Mouse (Mus musculus) neural tube, embryonic 12.5 days (tissue): Measurements from ENCODE around the gene Nav1. TPM values are rescaled to one million over a fixed set of nuclear protein-coding genes. Genes with fewer than 3 reads are reported as not detected.

Source experiments
- ATAC-seq: fragments of 200-750 bp; cut with Nextera tagmentation; 2 replicates; pipeline ENCODE4 v1.8.0; 2017; ENCODE audit warnings: low read depth, mild to moderate bottlenecking, moderate TSS enrichment, moderate library complexity; ENCODE audit not compliant: low FRiP score
- H3K27ac ChIP-seq: fragments of 300-500 bp; sonication (generic); 2 replicates; pipeline ENCODE4 v1.5.1; 2016
- H3K27me3 ChIP-seq: fragments of 300-500 bp; sonication (generic); replicated peaks from 2 replicates; pipeline ENCODE4 v1.6.1; 2016; ENCODE audit warnings: mild to moderate bottlenecking
- H3K36me3 ChIP-seq: fragments of 300-500 bp; sonication (generic); 2 replicates; pipeline ENCODE4 v1.6.1; 2016; ENCODE audit warnings: mild to moderate bottlenecking
- H3K4me1 ChIP-seq: fragments of 300-500 bp; sonication (generic); 2 replicates; pipeline ENCODE4 v1.6.1; 2016
- H3K4me2 ChIP-seq: fragments of 300-500 bp; sonication (generic); replicated peaks from 2 replicates; pipeline ENCODE4 v1.6.1; 2016; ENCODE audit warnings: mild to moderate bottlenecking
- H3K4me3 ChIP-seq: fragments of 300-500 bp; sonication (generic); 2 replicates; pipeline ENCODE4 v1.5.1; 2016
- H3K9ac ChIP-seq: fragments of 300-500 bp; sonication (generic); 2 replicates; pipeline ENCODE4 v1.6.1; 2016; ENCODE audit warnings: mild to moderate bottlenecking
- H3K9me3 ChIP-seq: fragments of 300-500 bp; sonication (generic); 2 replicates; pipeline ENCODE4 v1.6.1; 2016; ENCODE audit warnings: mild to moderate bottlenecking
- WGBS: fragments of 180-500 bp; shearing (Covaris S2); methylation state at CpG from one replicate; pipeline ENCODE4 v1.1.7; 2016; 5-methylcytosine and 5-hydroxymethylcytosine counted together
- polyA plus RNA-seq: library from polyadenylated mRNA; unstranded; fragments of >200 nt; fragmentation: Nextera tagmentation; extraction: Ambion mirVana; gene quantifications from 2 replicates; pipeline ENCODE4 v1.2.1, GENCODE M21; 2016

Nav1 gene
- polyA plus RNA-seq, 1 experiment from 2014 or later, result 29.9 TPM

DNA sequence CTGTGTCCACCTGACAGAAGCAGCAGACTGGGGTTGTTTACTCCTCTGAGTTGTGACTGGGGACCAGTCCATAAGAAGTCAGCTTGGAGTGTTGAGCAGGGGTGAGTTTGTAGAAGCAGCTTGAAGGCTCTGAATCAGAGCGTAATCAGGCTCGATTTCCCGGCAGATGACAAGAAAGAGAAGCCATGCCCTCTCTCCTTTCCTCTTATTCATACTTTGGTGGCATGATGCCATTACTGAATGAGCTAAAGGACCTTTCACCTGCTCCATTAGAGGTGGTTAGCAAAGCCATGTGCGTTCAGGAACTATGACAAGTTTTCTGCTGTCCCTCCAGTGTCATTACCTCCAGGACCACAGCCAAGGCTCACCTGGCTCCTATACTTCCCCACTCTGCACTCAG lies 2.5 kb upstream of the Nav1 start:
- Histone ChIP-seq H3K36me3 (no peaks in the 10 kb centered on the region), H3K4me3 (no peak overlapping the region)
- 84% methylated on average over 4 of the region's 4 CpGs for WGBS

DNA sequence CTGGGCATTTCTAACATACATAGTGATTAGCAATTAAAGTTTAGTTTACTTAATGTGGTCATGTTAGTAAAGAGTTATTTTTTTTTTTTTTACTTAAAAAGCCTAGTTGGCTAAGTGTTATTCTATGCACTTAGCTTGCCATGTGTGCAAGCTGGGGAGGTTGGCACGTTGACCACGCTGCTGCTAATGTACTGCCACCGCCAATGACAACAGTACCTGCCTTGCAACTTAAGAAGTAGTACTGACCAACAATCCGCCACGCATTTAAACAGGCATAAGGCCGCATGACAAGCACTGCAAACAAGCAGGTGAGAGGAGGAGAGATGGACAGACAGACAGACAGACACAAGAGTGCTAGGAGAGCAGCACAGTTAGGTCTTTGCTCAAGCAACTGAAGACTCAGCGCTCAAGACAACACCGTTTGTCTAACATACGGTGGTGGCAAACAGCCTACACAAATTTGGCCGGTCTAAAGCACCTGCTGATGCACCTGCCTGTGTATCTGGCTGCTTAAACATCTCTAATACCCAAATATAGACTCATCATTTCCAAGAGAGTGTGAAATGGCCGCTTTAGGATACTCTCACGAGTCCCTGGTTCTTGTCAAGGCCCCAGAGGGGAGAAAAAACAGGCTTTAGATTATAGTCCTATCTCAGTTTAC lies 610 bp downstream of the Nav1 start:
- Histone ChIP-seq H3K36me3 (no peaks in the 10 kb centered on the region), H3K4me3 (no peak overlapping the region), H3K27ac (no peak overlapping the region), H3K4me1 (peaks cover 15% of the 10 kb centered on the region), H3K9ac (no peak overlapping the region), H3K27me3 (0 out of 2 replicates have a peak, but pooled peaks cover 3% of the 10 kb centered on the region), H3K4me2 (no peak overlapping the region), H3K9me3 (no peaks in the 10 kb centered on the region)
- WGBS, result 90% methylated on average over 12 of the region's 12 CpGs
- ATAC-seq, result no peak

More for the DNA sequence above, 2.5 kb upstream of the Nav1 start:
- Histone ChIP-seq H3K9me3 (no peaks in the 10 kb centered on the region), H3K27ac (no peak overlapping the region), H3K27me3 (0 out of 2 replicates have a peak, but pooled peaks cover 3% of the 10 kb centered on the region), H3K4me2 (no peak overlapping the region), H3K4me1 (peaks cover 3% of the 10 kb centered on the region; the same call in 1 of the 2 replicates), H3K9ac (no peak overlapping the region)
- ATAC-seq, result no peak

DNA sequence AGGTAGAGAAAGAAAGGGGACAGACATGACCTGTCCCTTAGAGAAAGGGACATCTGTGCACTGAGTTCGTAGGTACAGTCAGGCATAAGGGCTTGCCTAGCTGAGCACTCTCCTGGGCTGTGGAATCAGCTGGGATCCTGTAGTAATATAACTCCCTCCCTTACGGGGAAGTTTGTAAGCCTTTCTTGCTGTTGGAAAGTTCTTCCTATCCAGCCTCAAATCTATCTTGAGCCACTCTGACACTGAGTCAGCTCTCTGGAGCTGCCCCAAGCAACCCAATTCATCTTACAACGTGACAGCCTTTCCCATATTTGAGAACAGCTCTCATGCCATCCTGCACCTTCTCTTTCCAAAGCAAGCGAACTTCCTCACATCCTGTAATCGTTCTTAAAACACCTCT lies 1.6 kb downstream of the Nav1 start:
- Histone ChIP-seq H3K4me2 (no peak overlapping the region), H3K4me1 (peaks cover 18% of the 10 kb centered on the region), H3K9ac (no peak overlapping the region), H3K27ac (no peak overlapping the region), H3K9me3 (no peaks in the 10 kb centered on the region), H3K4me3 (no peak overlapping the region), H3K27me3 (0 out of 2 replicates have a peak, but pooled peaks cover 3% of the 10 kb centered on the region), H3K36me3 (no peaks in the 10 kb centered on the region)
- ATAC-seq, result no peak
- WGBS, result 85% methylated on average over 5 of the region's 5 CpGs

DNA sequence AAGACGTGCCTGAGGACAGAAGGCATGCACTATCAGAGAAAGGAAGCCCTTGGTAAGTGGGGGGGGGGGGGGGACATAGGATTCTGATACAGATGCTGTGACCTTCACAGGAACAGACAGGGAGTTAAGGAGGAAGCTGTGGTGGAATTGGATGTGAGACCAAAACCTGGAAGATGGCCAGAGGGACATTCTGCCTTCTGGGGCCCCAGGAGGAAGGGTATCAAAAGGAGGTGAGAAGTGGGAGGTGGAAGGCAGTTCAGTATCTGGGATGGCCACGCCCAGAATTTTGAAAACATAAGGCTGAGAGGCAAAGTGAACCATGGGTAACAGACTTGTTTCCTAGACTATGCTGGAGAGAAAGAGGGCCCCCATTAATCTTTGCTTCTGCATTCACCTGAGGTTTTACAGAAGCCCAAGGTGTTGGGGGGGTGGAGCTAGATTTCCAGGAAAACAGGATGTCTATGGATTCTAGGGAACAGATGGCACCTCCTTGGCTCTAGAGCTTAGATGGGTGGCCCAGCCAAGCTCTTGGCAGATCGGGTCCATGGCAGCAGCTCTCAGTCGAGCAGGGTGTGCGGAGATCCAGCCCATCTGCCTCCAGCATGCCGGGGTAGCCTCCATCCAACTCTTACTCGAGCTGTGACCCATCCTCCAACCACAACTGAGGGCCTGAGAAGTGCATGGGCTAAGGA lies 2.6 kb downstream of the Nav1 start:
- H3K36me3 ChIP-seq, result no peaks in the 10 kb centered on the region
- H3K4me2 ChIP-seq, result no peak overlapping the region
- no peak overlapping the region for H3K9ac ChIP-seq
- peaks cover 26% of the 10 kb centered on the region for H3K4me1 ChIP-seq
- H3K4me3 ChIP-seq, result no peak overlapping the region
- no peaks in the 10 kb centered on the region for H3K9me3 ChIP-seq
- H3K27me3 ChIP-seq, result 0 out of 2 replicates have a peak, but pooled peaks cover 3% of the 10 kb centered on the region
- WGBS, result 81% methylated on average over 7 of the region's 7 CpGs
- no peak for ATAC-seq
- no peak overlapping the region for H3K27ac ChIP-seq

DNA sequence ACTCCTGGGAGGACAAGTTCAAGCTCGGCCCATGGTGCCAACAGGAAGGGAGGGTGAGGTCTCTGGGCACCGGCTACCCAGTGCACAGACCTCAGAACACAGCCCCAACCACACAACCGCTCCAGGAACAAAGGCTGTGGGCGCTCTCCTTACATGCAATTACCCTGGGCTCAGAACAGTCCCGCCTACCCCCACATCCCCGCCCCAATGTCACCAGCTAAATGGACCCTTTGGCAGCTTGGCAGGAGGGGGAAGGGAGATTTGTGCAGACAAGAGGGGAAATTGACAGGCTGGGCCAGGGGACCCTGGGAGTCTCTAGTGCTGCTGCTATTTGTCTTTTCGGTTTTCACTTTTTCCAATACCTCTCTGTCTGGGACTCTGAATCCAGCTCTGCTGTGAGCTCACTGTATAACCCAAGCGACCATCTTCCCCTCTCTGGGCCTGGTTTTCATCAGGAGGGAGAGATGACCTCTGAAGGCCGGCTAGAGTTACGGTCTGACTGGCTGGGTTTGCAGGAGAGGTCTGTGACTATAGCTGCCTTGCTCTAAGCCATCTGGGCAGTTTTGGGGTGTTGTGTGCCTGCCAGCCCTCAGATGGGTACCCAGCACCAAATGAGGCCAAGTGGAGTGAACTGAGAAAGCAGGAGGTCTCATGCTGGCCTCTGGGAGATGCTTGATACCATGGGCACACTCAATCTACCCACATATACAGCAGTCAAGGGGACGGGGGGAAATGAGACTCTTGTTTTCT lies 3.8 kb downstream of the Nav1 start:
- H3K27me3 ChIP-seq, result 0 out of 2 replicates have a peak, but pooled peaks cover 3% of the 10 kb centered on the region
- H3K9me3 ChIP-seq, result no peaks in the 10 kb centered on the region
- no peaks in the 10 kb centered on the region for H3K36me3 ChIP-seq
- WGBS, result 26% methylated on average over 11 of the region's 11 CpGs
- peak overlapping the region; percentile 34; the same call in 1 of the 2 replicates for H3K4me2 ChIP-seq
- H3K9ac ChIP-seq, result no peak overlapping the region
- H3K4me1 ChIP-seq, result peaks cover 28% of the 10 kb centered on the region
- ATAC-seq, result peak; percentile 77
- H3K4me3 ChIP-seq, result no peak overlapping the region
- peak overlapping the region; percentile 26; the same call in 1 of the 2 replicates for H3K27ac ChIP-seq

DNA sequence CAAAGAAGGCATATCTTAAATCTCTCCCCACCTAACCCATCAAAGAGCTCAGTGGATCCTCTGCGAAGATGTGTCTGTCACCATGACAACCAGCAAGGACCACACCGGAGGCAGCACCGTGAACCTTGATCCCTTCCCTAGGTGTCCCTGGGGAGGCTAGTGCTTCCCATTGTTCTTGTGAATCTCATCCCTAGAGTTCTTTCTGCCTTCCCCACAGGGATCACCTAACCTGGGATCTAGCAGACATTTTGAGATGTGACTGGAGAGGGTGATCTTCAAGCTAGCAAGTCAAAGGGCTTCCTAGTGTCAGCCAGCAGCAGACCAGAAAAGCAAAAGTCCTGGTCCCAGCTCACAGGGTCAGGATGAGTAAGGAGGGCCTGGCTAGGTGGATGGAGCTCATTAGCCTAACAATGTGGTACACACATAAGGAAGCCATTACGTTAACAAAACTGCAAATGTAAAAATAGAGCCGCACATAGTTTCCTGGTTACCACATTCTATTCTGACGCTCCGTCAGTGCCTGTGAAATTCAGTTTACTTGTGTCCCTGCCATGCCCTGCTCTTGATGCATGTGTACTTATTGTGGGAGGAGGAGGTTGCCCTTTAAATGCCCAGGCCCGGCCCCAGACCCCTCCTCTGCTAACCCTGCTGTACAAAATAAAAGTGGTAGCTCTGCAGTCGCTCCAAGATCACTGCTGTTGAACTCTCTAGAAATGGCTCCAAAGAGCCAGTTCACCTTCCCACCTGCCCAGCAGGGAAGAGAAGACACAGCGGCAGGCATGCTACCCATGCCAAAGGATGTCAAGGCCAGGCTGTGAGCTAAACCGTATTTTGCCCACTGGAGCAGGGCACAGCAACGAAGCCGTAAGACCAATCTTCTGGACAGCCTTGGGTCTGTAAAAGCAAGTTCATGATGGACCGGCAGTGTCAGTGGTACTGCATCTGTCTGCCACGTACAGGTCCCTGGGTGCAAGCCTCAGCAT lies 6.8 kb downstream of the Nav1 start:
- ATAC-seq, result no peak

DNA sequence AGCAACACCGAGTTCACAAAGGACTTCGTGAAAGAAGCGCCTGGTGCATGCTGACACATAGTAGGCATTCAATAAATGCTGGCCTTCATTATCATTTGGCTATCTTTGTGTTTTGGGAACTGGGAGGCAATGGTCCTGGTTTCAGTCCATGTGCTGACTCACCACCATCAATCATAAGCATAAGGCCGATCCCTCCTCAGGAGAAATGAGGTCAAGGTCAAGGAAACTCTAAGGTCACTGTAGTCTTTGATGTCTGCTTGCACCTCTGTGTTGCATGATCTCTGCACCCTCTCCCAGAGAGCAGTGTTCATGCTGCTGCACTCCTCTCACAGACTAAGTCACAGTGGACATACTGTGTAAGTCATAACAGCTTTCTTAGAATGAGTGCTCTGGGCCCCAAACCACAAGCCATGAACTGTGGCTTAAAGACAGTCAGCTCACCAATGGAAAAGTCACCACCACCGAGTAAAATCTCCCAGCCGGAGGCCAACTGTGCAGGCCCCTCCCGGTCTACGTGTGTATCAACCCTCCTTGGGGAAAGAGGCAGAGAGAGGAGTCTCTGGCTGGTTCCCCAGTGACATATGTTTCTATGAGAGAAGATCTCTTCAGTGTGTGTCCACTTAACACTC lies 8.7 kb downstream of the Nav1 start:
- ATAC-seq, result no peak
- Histone ChIP-seq H3K4me2 (no peak overlapping the region), H3K4me3 (no peak overlapping the region), H3K27ac (no peak overlapping the region), H3K36me3 (no peaks in the 10 kb centered on the region), H3K27me3 (no peaks in the 10 kb centered on the region), H3K9me3 (no peaks in the 10 kb centered on the region), H3K9ac (no peak overlapping the region), H3K4me1 (peaks cover 31% of the 10 kb centered on the region)
- WGBS, result 75% methylated on average over 8 of the region's 8 CpGs

More for the DNA sequence above, 6.8 kb downstream of the Nav1 start:
- H3K27me3 ChIP-seq, result no peaks in the 10 kb centered on the region
- H3K27ac ChIP-seq, result no peak overlapping the region
- H3K4me1 ChIP-seq, result peaks cover 34% of the 10 kb centered on the region
- WGBS, result 52% methylated on average over 15 of the region's 15 CpGs
- no peaks in the 10 kb centered on the region for H3K9me3 ChIP-seq
- no peak overlapping the region for H3K4me2 ChIP-seq
- H3K36me3 ChIP-seq, result no peaks in the 10 kb centered on the region
- no peak overlapping the region for H3K4me3 ChIP-seq
- no peak overlapping the region for H3K9ac ChIP-seq

DNA sequence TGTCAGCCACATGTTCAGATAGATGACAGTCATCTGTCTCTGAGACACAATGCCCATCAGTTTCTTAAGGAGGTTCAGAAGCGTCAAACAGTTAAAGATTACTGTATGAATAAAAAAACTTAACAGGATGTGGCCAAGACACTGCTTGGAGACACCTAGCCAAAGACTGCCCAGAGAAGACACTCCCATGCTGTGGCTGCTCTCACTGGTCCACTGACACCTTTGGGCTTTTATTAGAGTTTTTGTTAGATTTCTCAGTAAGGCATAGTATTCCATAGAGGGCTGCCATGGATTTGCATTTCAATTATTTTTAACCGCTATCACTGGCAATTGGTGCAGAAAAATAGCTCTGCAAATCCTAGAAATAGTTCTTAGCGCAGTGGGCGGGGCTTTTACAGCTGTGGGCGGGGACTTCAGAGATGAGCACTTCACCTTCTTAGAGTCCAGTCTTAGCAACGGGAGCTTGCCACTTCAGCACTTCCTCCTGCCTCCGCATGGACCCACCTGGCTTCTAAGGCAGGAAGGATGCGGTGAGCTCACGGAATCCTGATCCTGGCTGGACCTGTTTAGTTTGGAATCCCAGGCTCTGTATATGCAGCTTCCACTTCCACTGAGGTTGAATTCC lies 12.7 kb downstream of the Nav1 start:
- Histone ChIP-seq H3K4me3 (no peak overlapping the region), H3K27me3 (no peaks in the 10 kb centered on the region), H3K4me2 (no peak overlapping the region), H3K9ac (no peak overlapping the region), H3K9me3 (no peaks in the 10 kb centered on the region), H3K36me3 (no peaks in the 10 kb centered on the region), H3K27ac (no peak overlapping the region), H3K4me1 (peaks cover 11% of the 10 kb centered on the region; the same call in 1 of the 2 replicates)
- 47% methylated on average over 9 of the region's 9 CpGs for WGBS
- ATAC-seq, result no peak

DNA sequence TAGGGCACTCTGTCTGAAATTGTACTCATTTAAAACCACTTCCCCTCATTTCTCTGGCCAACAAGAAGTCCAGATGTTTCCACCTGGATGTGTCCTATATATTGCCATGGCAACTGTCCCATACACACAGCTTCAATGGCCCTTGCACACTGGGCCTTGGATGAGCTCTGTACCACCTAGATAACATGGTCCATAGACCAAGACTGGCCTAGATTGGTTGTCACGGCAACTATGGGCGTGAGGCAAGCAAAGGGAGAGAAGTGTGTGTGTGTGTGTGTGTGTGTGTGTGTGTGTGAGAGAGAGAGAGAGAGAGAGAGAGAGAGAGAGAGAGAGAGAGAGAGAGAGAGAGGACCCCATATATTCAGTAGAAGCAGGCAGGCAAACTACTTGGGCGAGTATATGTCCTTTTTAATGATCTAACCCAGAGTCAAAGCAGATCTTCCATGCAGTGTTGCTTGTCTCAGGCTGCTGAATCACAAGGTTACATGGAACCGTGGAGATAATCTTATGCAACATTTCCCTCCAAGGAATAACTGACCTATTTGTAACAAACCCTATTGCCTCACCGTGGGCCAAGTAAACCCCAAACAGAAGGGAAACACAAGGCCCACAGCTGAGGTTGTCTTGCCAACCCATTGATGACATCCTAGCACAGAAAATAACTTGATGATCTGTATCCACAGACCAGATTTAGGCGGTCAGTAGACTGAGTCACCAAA lies 13.4 kb downstream of the Nav1 start:
- WGBS, result 89% methylated on average over 6 of the region's 6 CpGs
- Histone ChIP-seq H3K27me3 (no peaks in the 10 kb centered on the region), H3K4me3 (no peak overlapping the region), H3K9ac (no peak overlapping the region), H3K4me2 (no peak overlapping the region), H3K9me3 (no peaks in the 10 kb centered on the region), H3K27ac (no peak overlapping the region), H3K4me1 (peaks cover 11% of the 10 kb centered on the region; the same call in 1 of the 2 replicates), H3K36me3 (no peaks in the 10 kb centered on the region)
- ATAC-seq, result no peak

DNA sequence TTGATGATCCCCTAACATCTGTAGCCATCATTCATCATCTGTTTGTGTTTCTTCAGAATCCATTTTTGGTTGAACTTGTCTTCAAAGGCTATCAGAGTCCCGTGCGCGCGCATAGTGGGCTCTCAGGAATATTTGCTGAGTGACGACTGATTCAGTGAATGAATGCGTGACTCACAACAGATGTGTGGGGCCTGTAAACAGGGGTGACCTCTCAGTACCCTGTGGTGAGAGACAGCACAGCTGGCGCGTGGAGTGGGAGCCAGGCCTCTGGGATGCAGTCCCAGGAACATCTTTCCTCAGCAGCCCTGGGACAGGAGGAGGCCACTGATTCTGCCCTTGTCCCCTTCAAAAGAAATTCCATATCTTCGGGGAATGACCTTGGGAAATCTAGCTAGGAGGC lies 16.3 kb downstream of the Nav1 start:
- no peak for ATAC-seq
- H3K4me1 ChIP-seq, result peaks cover 11% of the 10 kb centered on the region
- no peak overlapping the region for H3K4me2 ChIP-seq
- WGBS, result 80% methylated on average over 9 of the region's 9 CpGs
- H3K9me3 ChIP-seq, result no peaks in the 10 kb centered on the region
- H3K27ac ChIP-seq, result no peak overlapping the region
- H3K27me3 ChIP-seq, result no peaks in the 10 kb centered on the region
- H3K9ac ChIP-seq, result no peak overlapping the region
- H3K4me3 ChIP-seq, result no peak overlapping the region
- H3K36me3 ChIP-seq, result no peaks in the 10 kb centered on the region
